Mouse (Mus musculus) forebrain, embryonic 14.5 days (tissue): ENCODE measurements at regions not wholly inside any gene's neighbourhood (a gene's known extent, or its start where the extent isn't known, plus 50 kb on each side); places are given as distances from the start of the nearest gene placed in this dataset.

ENCODE experiments used
- ATAC-seq: fragments of 200-750 bp; cut with Nextera tagmentation; 2 replicates; pipeline ENCODE4 v1.8.0; 2017; ENCODE audit warnings: mild to moderate bottlenecking, moderate library complexity
- DNase-seq: peaks from one replicate; pipeline ENCODE4 v3.0.0-alpha.2; 2015; ENCODE audit warnings: low spot score
- H3K27ac ChIP-seq: fragments of 300-500 bp; sonication (generic); 2 replicates; pipeline ENCODE4 v1.5.1; 2014; ENCODE audit warnings: low read depth, mild to moderate bottlenecking, control low read depth, low read length, moderate library complexity
- H3K27me3 ChIP-seq: fragments of 300-500 bp; sonication (generic); replicated peaks from 2 replicates; pipeline ENCODE4 v1.6.1; 2014; ENCODE audit warnings: low read length, control low read depth, mixed read lengths; ENCODE audit not compliant: control insufficient read depth, insufficient read depth
- H3K36me3 ChIP-seq: fragments of 300-500 bp; sonication (generic); 2 replicates; pipeline ENCODE4 v1.6.1; 2014; ENCODE audit warnings: low read length, control low read depth; ENCODE audit not compliant: control insufficient read depth, insufficient read depth
- H3K4me1 ChIP-seq: fragments of 300-500 bp; sonication (generic); 2 replicates; pipeline ENCODE4 v1.6.1; 2014; ENCODE audit warnings: antibody characterized with exemption, low read length, control low read depth; ENCODE audit not compliant: control insufficient read depth, insufficient read depth
- H3K4me2 ChIP-seq: fragments of 300-500 bp; sonication (generic); 2 replicates; pipeline ENCODE4 v1.6.1; 2014; ENCODE audit warnings: mild to moderate bottlenecking, control low read depth, low read length
- H3K4me3 ChIP-seq: fragments of 300-500 bp; sonication (generic); 2 replicates; pipeline ENCODE4 v1.5.1; 2014; ENCODE audit warnings: low read depth, low read length, control low read depth
- H3K9ac ChIP-seq: fragments of 300-500 bp; sonication (generic); 2 replicates; pipeline ENCODE4 v1.6.1; 2014; ENCODE audit warnings: mild to moderate bottlenecking, low read length, control low read depth, moderate library complexity
- H3K9me3 ChIP-seq: fragments of 300-500 bp; sonication (generic); replicated peaks from 2 replicates; pipeline ENCODE4 v1.6.1; 2016; ENCODE audit warnings: low read length, control low read depth, mixed read lengths; ENCODE audit not compliant: control insufficient read depth
- WGBS: fragments of 180-500 bp; shearing (Covaris S2); extraction: QIAGEN DNeasy Blood & Tissue Kit; methylation state at CpG from one replicate; pipeline ENCODE4 v1.1.7; 2014; 5-methylcytosine and 5-hydroxymethylcytosine counted together

DNA sequence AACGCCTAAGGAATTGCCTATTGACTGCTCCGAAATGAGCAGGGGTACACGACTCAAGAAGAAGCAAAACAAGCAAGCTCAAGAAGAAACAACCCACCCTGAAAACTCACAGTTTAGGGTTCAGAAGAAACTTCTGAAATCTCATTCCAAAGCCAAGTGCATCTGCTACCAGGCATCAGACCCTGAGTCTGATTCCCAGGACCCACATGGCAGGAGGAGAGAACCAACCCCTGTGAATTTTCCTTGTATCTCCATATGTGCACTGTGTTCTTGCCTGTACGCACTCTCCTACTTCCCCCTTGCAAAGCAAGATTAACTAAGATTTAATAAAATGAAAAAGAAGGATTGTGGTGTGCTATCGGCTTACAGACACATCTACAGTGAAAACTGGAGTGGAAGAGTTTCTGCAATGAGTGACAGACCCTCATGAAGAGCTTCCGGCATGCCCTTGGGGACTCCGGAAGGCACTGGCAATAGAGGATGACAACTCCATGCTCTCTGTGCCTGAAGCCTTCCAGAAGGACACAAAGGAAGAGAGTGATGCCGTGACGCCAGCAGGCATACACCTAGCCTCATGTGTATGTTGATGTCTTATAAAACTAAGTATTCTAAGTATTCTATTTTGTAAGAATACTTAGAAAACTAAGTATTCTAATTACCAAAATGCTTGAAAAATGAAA, 55.2 kb upstream of the 1110032F04Rik start:
- H3K27me3 ChIP-seq, result no peaks in the 10 kb centered on the region
- no peaks in the 10 kb centered on the region for H3K4me1 ChIP-seq
- no peak for DNase-seq
- ATAC-seq, result no peak
- H3K9me3 ChIP-seq, result no peaks in the 10 kb centered on the region
- H3K4me3 ChIP-seq, result no peak overlapping the region
- no peak overlapping the region for H3K27ac ChIP-seq
- 91% methylated on average over 9 of the region's 9 CpGs for WGBS
- H3K9ac ChIP-seq, result no peak overlapping the region
- no peaks in the 10 kb centered on the region for H3K36me3 ChIP-seq
- no peak overlapping the region for H3K4me2 ChIP-seq

DNA sequence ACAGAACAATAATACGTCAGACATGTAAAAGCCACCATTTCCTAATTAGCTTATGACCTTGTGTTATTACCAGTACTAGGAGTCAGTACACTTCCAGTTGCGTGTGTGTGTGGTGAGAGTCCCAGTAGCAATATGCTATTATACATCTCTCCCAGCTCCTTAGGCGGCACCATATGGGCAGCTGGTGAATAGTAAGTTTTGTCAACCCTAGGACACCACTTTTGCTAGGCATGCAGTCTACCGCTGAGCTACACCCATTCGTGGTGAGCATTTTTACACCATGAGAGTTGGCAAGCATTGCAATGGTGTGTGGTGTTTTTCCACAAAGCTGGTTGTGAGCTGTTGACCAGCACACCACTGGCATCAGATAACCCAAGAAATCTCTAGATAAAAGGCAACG, 53.8 kb upstream of the 1110032F04Rik start:
- DNase-seq, result no peak

GRCm38 (mm10) chr3:68817321-68817720, 52.1 kb upstream of the 1110032F04Rik start:
- no peak for ATAC-seq
- Histone ChIP-seq H3K36me3 (no peaks in the 10 kb centered on the region), H3K9me3 (no peaks in the 10 kb centered on the region), H3K9ac (no peak overlapping the region), H3K27ac (no peak overlapping the region), H3K4me1 (peaks cover 4% of the 10 kb centered on the region), H3K4me3 (no peak overlapping the region), H3K4me2 (no peak overlapping the region), H3K27me3 (no peaks in the 10 kb centered on the region)
- DNase-seq, result no peak
- WGBS, result 68% methylated on average over 2 of the region's 2 CpGs

More for the DNA sequence above, 53.8 kb upstream of the 1110032F04Rik start:
- Histone ChIP-seq H3K4me2 (no peak overlapping the region), H3K4me3 (no peak overlapping the region), H3K36me3 (no peaks in the 10 kb centered on the region), H3K27me3 (no peaks in the 10 kb centered on the region), H3K9me3 (no peaks in the 10 kb centered on the region), H3K9ac (no peak overlapping the region), H3K27ac (no peak overlapping the region), H3K4me1 (no peaks in the 10 kb centered on the region)
- 95% methylated on average over 6 of the region's 6 CpGs for WGBS
- ATAC-seq, result no peak
